Mouse (Mus musculus): ENCODE data around the gene Bcas2. TPM values are rescaled to one million over a fixed set of nuclear protein-coding genes. Genes with fewer than 3 reads are reported as not detected.
"Not testable (repeated sequence)": the region's sequence is repeated elsewhere in the genome, so short reads cannot be mapped to it uniquely, and the experiment has no call there.

Bcas2 gene
- total RNA-seq (2021) = 10 to 100 TPM; 62.0 to 65.9 TPM
- long read RNA-seq, experiment 1, transcript Bcas2-201 (7 exons, 1,467 nt) = major isoform, 112 of 127 reads
- long read RNA-seq, experiment 1, transcript Bcas2-206 (6 exons, 737 nt) = minor isoform, 7 of 127 reads
- long read RNA-seq, experiment 1, partial matches to known transcripts = 1 of 127 reads
- long read RNA-seq, experiment 1, other reads (novel, unspliced or antisense) = 3 of 127 reads
- long read RNA-seq, experiment 2, transcript Bcas2-206 (6 exons, 737 nt) = minor isoform, 5 of 123 reads
- long read RNA-seq, experiment 2, transcript Bcas2-201 (7 exons, 1,467 nt) = major isoform, 102 of 123 reads
- long read RNA-seq, experiment 2, partial matches to known transcripts = 1 of 123 reads
- long read RNA-seq, experiment 2, other reads (novel, unspliced or antisense) = 8 of 123 reads

GRCm38 (mm10) chr3:103171505-103172267, at the start of gene Bcas2:
Gene Bcas2 (plus strand): TSS chr3:103171655.
- peak; percentile 99 to 100 for DNase-seq (ENCODE audit: low spot score in 2 of 2)
- intact Hi-C loops (cut with DNase I) = loop anchor here (1.0 kb wide), 1 partner anchor 113 kb away; the partner anchor contains the start of gene Nras

- no peak for DNase-seq (ENCODE audit: low spot score in 2 of 2)
- intact Hi-C loops (cut with DNase I) = no loop called here
Measured at GRCm38 (mm10) chr3:103123636-103124035, 47.8 kb upstream of the Bcas2 start.

GRCm38 (mm10) chr3:103126138-103126537, 45.3 kb upstream of the Bcas2 start:
- DNase-seq (ENCODE audit: low spot score in 2 of 2) = no peak
- intact Hi-C loops (cut with DNase I) = no loop called here

- intact Hi-C loops (cut with DNase I) = no loop called here
- DNase-seq (ENCODE audit: low spot score in 2 of 2) = no peak
Measured at GRCm38 (mm10) chr3:103127177-103127576, 44.3 kb upstream of the Bcas2 start.

- DNase-seq (ENCODE audit: low spot score in 2 of 2) = no peak
- intact Hi-C loops (cut with DNase I) = no loop called here
Measured at GRCm38 (mm10) chr3:103127721-103128120, 43.7 kb upstream of the Bcas2 start.

GRCm38 (mm10) chr3:103128251-103128650, 43.2 kb upstream of the Bcas2 start:
- intact Hi-C loops (cut with DNase I) = no loop called here
- no peak for DNase-seq (ENCODE audit: low spot score in 2 of 2)

- intact Hi-C loops (cut with DNase I) = no loop called here
- DNase-seq (ENCODE audit: low spot score in 2 of 2) = no peak
Measured at GRCm38 (mm10) chr3:103129367-103130159, 41.9 kb upstream of the Bcas2 start.

- DNase-seq (ENCODE audit: low spot score in 2 of 2) = peak; percentile 5 to 13
- intact Hi-C loops (cut with DNase I) = no loop called here
Measured at GRCm38 (mm10) chr3:103130236-103130751, 41.2 kb upstream of the Bcas2 start.

GRCm38 (mm10) chr3:103133098-103133497, 38.4 kb upstream of the Bcas2 start:
- no peak for DNase-seq (ENCODE audit: low spot score in 2 of 2)
- intact Hi-C loops (cut with DNase I) = no loop called here

- intact Hi-C loops (cut with DNase I) = no loop called here
- no peak for DNase-seq (ENCODE audit: low spot score in 2 of 2)
Measured at GRCm38 (mm10) chr3:103136414-103137077, 34.9 kb upstream of the Bcas2 start.

GRCm38 (mm10) chr3:103139047-103139446, 32.4 kb upstream of the Bcas2 start:
- intact Hi-C loops (cut with DNase I) = no loop called here
- no peak for DNase-seq (ENCODE audit: low spot score in 2 of 2)

GRCm38 (mm10) chr3:103140095-103140838, 31.2 kb upstream of the Bcas2 start:
- DNase-seq (ENCODE audit: low spot score in 2 of 2) = peak; percentile 26 to 29
- intact Hi-C loops (cut with DNase I) = not testable (repeated sequence)

GRCm38 (mm10) chr3:103141287-103141686, 30.2 kb upstream of the Bcas2 start:
- intact Hi-C loops (cut with DNase I) = no loop called here
- no peak for DNase-seq (ENCODE audit: low spot score in 2 of 2)

- DNase-seq (ENCODE audit: low spot score in 2 of 2) = no peak
- intact Hi-C loops (cut with DNase I) = no loop called here
Measured at GRCm38 (mm10) chr3:103142366-103142765, 29.1 kb upstream of the Bcas2 start.

- intact Hi-C loops (cut with DNase I) = no loop called here
- DNase-seq (ENCODE audit: low spot score in 2 of 2) = no peak
Measured at GRCm38 (mm10) chr3:103145336-103145735, 26.1 kb upstream of the Bcas2 start.

GRCm38 (mm10) chr3:103145791-103146190, 25.7 kb upstream of the Bcas2 start:
- no peak for DNase-seq (ENCODE audit: low spot score in 2 of 2)
- intact Hi-C loops (cut with DNase I) = no loop called here

- DNase-seq (ENCODE audit: low spot score in 2 of 2) = no peak
- intact Hi-C loops (cut with DNase I) = no loop called here
Measured at GRCm38 (mm10) chr3:103146330-103147166, 24.9 kb upstream of the Bcas2 start.

- intact Hi-C loops (cut with DNase I) = no loop called here
- no peak for DNase-seq (ENCODE audit: low spot score in 2 of 2)
Measured at GRCm38 (mm10) chr3:103147775-103148174, 23.7 kb upstream of the Bcas2 start.

Measured in left cerebral cortex, postnatal 14 days (tissue).